Mouse (Mus musculus): Measurements from ENCODE around the gene Emid1.

DNA sequence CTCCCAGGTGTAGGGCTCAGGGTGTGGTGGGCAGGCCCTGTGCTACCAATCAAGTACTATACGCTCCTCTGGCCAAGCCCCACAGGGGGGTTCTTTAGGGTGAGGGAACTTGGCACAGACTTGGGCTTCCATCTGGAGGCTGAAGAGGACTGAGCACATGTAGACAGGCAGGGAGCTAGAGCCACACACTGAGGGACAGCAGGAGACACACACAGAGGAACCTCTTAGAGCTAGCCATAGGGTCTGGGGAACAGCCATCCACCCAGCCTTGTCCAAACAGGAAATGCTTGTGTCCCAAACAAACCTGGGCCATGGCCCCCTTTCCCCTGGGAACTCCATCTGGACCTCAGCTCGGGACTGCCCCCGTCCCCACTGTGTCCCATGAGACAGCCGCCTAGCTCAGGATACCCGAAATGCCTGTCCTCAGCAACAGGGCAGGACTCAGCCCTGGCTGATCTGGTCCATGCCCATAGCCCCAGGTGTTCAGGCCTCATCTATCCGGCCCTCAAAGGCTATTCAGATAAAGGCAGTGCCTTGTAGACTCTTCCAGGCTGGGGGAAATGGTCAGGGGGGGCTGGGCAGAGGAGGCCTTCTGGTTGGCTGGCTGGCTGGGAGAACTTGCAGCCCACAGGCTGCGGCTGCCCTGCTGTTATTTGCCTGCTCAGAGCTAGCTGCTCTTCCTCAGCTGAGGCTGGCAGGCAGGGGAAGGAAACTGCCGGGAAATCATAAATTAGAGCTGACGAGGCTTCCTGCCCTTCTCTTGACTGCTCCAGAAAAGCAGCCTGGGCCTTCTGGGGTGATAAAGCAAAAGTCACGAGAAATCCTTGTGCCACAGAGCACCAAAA, 3.1 kb upstream of the Emid1 start:
- TF ChIP-seq CTCF (IDR thresholded peaks at IDR 0.05; ENCODE audit: low read depth) (no peak), EP300 (IDR thresholded peaks at IDR 0.05; ENCODE audit: low read depth) (no peak)
